Mouse (Mus musculus) heart, embryonic 13.5 days (tissue): ENCODE data around the gene Car15. TPM values are rescaled to one million over a fixed set of nuclear protein-coding genes. Genes with fewer than 3 reads are reported as not detected.

Experiments
- polyA plus RNA-seq: library from polyadenylated mRNA; unstranded; fragments of >200 nt; fragmentation: Nextera tagmentation; extraction: Ambion mirVana; gene quantifications from 2 replicates; pipeline ENCODE4 v1.2.1, GENCODE M21; 2015

The Car15 gene
- polyA plus RNA-seq, 1 experiment from 2014 or later, result 1.1 TPM

Other genes with a start within 250 kb of the Car15 start
- gene Smpd4, start 219.0 kb downstream of the Car15 start, polyA plus RNA-seq, result 23.8 and 24.7 TPM in 2 replicates
- gene Ccdc74a, start 191.9 kb downstream of the Car15 start, polyA plus RNA-seq, result 3.5 and 4.1 TPM in 2 replicates
- 32.0 and 33.3 TPM in 2 replicates for gene Med15, start 105.5 kb downstream of the Car15 start, polyA plus RNA-seq
- 40.6 and 43.9 TPM in 2 replicates for gene Klhl22, start 78.7 kb downstream of the Car15 start, polyA plus RNA-seq
- 7.0 and 8.2 TPM in 2 replicates for gene Scarf2, start 41.1 kb downstream of the Car15 start, polyA plus RNA-seq
- gene B830017H08Rik, start 5.2 kb downstream of the Car15 start, polyA plus RNA-seq, result not detected in 2 replicates
- gene Gm20518, start 53.3 kb upstream of the Car15 start, polyA plus RNA-seq, result 0.12 and 0.14 TPM in 2 replicates
- 0.04 TPM in 2 replicates for gene Tssk1, start 55.9 kb upstream of the Car15 start, polyA plus RNA-seq
- 47.8 and 48.4 TPM in 2 replicates for gene Dgcr2, start 60.2 kb upstream of the Car15 start, polyA plus RNA-seq
- not detected in 2 replicates for gene Tssk2, start 60.3 kb upstream of the Car15 start, polyA plus RNA-seq
- 27.5 and 29.8 TPM in 2 replicates for gene Ess2, start 73.0 kb upstream of the Car15 start, polyA plus RNA-seq
- gene Gsc2, start 76.7 kb upstream of the Car15 start, polyA plus RNA-seq, result not detected in 2 replicates
- 34.8 and 38.0 TPM in 2 replicates for gene Slc25a1, start 89.9 kb upstream of the Car15 start, polyA plus RNA-seq
- not detected in 2 replicates for gene Vpreb2, start 142.1 kb upstream of the Car15 start, polyA plus RNA-seq
- 50.5 and 61.6 TPM in 2 replicates for gene Dgcr6, start 214.5 kb upstream of the Car15 start, polyA plus RNA-seq